ENCODE assay signal across 10 mouse cellular contexts in the genomic region with DNA sequence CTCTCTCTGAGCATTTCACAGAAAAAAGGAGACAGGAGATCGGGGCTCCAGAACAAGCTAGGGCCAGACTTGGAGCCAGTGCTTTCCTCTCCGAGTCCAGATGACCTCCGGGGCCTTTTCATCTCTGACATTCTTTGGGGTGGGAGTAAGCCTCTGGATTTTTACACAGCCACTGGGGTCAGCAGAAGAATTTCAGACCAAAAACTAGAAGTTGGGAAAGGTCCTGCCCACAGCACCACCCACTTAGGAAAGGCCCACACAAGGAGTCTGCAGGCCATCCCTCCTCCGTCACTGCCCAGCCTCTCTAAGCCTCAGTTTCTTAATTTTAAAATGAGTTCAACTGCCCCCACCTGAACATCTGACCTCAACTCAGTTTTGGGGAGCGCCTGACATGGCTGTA. TPM values are rescaled to one million over a fixed set of nuclear protein-coding genes. Genes with fewer than 3 reads are reported as not detected.
DNase-seq lines count a peak whose midpoint lies in the region; ATAC-seq and TF ChIP-seq lines count a peak whose summit lies in the region.
"Had no signal": no experiment of that assay in that cellular context is flagged by ENCODE, and none has a peak within 500 bp of the region (broad histone marks: within the 10 kb centered on the region; RNA-seq: fewer than 3 reads in every experiment).

No protein-coding gene starts in this region.

- H3K9me3 ChIP-seq in heart, postnatal 0 days (replicated peaks; ENCODE audit: control insufficient read depth, low read length) = no peaks in the 10 kb centered on the region
- H3K9me3 ChIP-seq in forebrain, embryonic 10.5 days = no peaks in the 10 kb centered on the region
- no peaks in the 10 kb centered on the region for H3K9me3 ChIP-seq in intestine, embryonic 15.5 days
- H3K9me3 ChIP-seq in midbrain, embryonic 13.5 days = no peaks in the 10 kb centered on the region

- H3K4me1 ChIP-seq in heart, postnatal 0 days (ENCODE audit: control insufficient read depth, insufficient read depth) = peaks cover 16% of the 10 kb centered on the region
- H3K4me1 ChIP-seq in forebrain, embryonic 10.5 days = peaks cover 79% of the 10 kb centered on the region
- H3K4me1 ChIP-seq in intestine, embryonic 15.5 days (replicated peaks) = peaks cover 33% of the 10 kb centered on the region
- H3K4me1 ChIP-seq in midbrain, embryonic 13.5 days (replicated peaks) = peaks cover 70% of the 10 kb centered on the region

- no peak overlapping the region for H3K9ac ChIP-seq in heart, postnatal 0 days (replicated peaks; ENCODE audit: low read depth, low read length)
- H3K9ac ChIP-seq in intestine, embryonic 15.5 days = no peak overlapping the region; the same call in 1 of the 2 replicates
- H3K9ac ChIP-seq in midbrain, embryonic 13.5 days (replicated peaks) = peak overlapping the region; percentile 97

- peak overlapping the region; percentile 98; the same call in 1 of the 2 replicates for H3K4me2 ChIP-seq in heart, postnatal 0 days (ENCODE audit: low read depth, low read length)
- peak overlapping the region; percentile 88 for H3K4me2 ChIP-seq in intestine, embryonic 15.5 days (replicated peaks)
- H3K4me2 ChIP-seq in midbrain, embryonic 13.5 days (replicated peaks) = peak overlapping the region; percentile 99

- no peaks in the 10 kb centered on the region for H3K27me3 ChIP-seq in heart, postnatal 0 days (ENCODE audit: control insufficient read depth, insufficient read depth, low read length)
- no peaks in the 10 kb centered on the region for H3K27me3 ChIP-seq in forebrain, embryonic 10.5 days (ENCODE audit: poor library complexity, severe bottlenecking)
- no peaks in the 10 kb centered on the region for H3K27me3 ChIP-seq in intestine, embryonic 15.5 days (replicated peaks)
- H3K27me3 ChIP-seq in midbrain, embryonic 13.5 days = no peaks in the 10 kb centered on the region

- no peak overlapping the region for H3K27ac ChIP-seq in heart, postnatal 0 days (ENCODE audit: low read depth)
- H3K27ac ChIP-seq in forebrain, embryonic 10.5 days = peak overlapping the region; percentile 99
- no peak overlapping the region for H3K27ac ChIP-seq in intestine, embryonic 15.5 days
- no peak overlapping the region for H3K27ac ChIP-seq in midbrain, embryonic 13.5 days

- 0 out of 2 replicates have a peak overlapping the region, but pooled peaks have one; percentile 69 for H3K4me3 ChIP-seq in heart, postnatal 0 days (ENCODE audit: low read depth, low read length)
- peak overlapping the region; percentile 80 for H3K4me3 ChIP-seq in forebrain, embryonic 10.5 days
- H3K4me3 ChIP-seq in intestine, embryonic 15.5 days (replicated peaks) = no peak overlapping the region
- H3K4me3 ChIP-seq in midbrain, embryonic 13.5 days (replicated peaks) = peak overlapping the region; percentile 89

- WGBS in heart, postnatal 0 days = 59% methylated on average over 5 of the region's 5 CpGs
- 70% methylated on average over 5 of the region's 5 CpGs for WGBS in forebrain, embryonic 10.5 days
- 53% methylated on average over 5 of the region's 5 CpGs for WGBS in intestine, embryonic 15.5 days
- WGBS in midbrain, embryonic 13.5 days = 56% methylated on average over 5 of the region's 5 CpGs

- ATAC-seq in heart, postnatal 0 days (ENCODE audit: insufficient read depth, low read depth) = no peak
- ATAC-seq in intestine, embryonic 15.5 days = no peak
- no peak for ATAC-seq in midbrain, embryonic 13.5 days

- intact Hi-C loops in heart, postnatal 36 days (cut with DNase I) = no loop called here

- H3K36me3 ChIP-seq in heart, postnatal 0 days (replicated peaks; ENCODE audit: control insufficient read depth, insufficient read depth, low read length) = no peaks in the 10 kb centered on the region
- peaks cover 36% of the 10 kb centered on the region for H3K36me3 ChIP-seq in forebrain, embryonic 10.5 days (replicated peaks)
- no peaks in the 10 kb centered on the region for H3K36me3 ChIP-seq in intestine, embryonic 15.5 days
- no peaks in the 10 kb centered on the region for H3K36me3 ChIP-seq in midbrain, embryonic 13.5 days

- TF ChIP-seq EP300 in heart, postnatal 0 days (IDR thresholded peaks at IDR 0.05; ENCODE audit: low read depth) = no peak

- TF ChIP-seq CTCF in heart, postnatal 0 days (IDR thresholded peaks at IDR 0.05; ENCODE audit: low read depth) = no peak

- no peak for DNase-seq in heart, postnatal 0 days (ENCODE audit: low spot score)
- no peak for DNase-seq in heart, postnatal 36 days
- no peak for DNase-seq in forebrain, embryonic 10.5 days (ENCODE audit: extremely low spot score, low spot score)
- DNase-seq in gastrocnemius, postnatal 25 days = no peak
- no peak for DNase-seq in spleen, adult 18-20 months
- DNase-seq in c-Kit-positive CD71-positive TER-119-positive erythroid progenitor cells, embryonic 14.5 days (ENCODE audit: low spot score) = no peak
- DNase-seq: right cerebral cortex, adult 18-20 months had no signal

RNA-seq across cellular contexts. Expression of a gene that starts 2.3 kb away (rescaled TPM):
- total RNA-seq in heart, postnatal 0 days (2014; rRNA removed; ENCODE audit: low replicate concordance) = 8.4 and 10.8 TPM in 2 replicates
- polyA plus RNA-seq in heart, postnatal 0 days (2015; fragmentation: Nextera tagmentation; extraction: Ambion mirVana) = 10.3 and 11.6 TPM in 2 replicates
- 10 to 100 TPM; 12.5 to 14.3 TPM for total RNA-seq in heart, postnatal 36 days (2021)
- polyA plus RNA-seq in forebrain, embryonic 10.5 days (2016; fragmentation: Nextera tagmentation; extraction: Ambion mirVana) = 37.1 and 37.3 TPM in 2 replicates
- polyA plus RNA-seq in intestine, embryonic 15.5 days (2015; fragmentation: Nextera tagmentation; extraction: Ambion mirVana) = 22.8 and 23.5 TPM in 2 replicates
- polyA plus RNA-seq in midbrain, embryonic 13.5 days (2015; fragmentation: Nextera tagmentation; extraction: Ambion mirVana) = 38.8 and 44.0 TPM in 2 replicates
- 10 to 100 TPM in 1 of 2 experiments, 1 to 10 TPM in 1; 9.9 to 10.5 TPM for total RNA-seq in gastrocnemius, postnatal 25 days (2021)

RNA-seq across cellular contexts. Expression of a gene that starts 48.4 kb away (rescaled TPM):
- not detected in 2 replicates for total RNA-seq in heart, postnatal 0 days (2014; rRNA removed; ENCODE audit: low replicate concordance)
- 0.03 TPM in 1 of 2 replicates, not detected in the other for polyA plus RNA-seq in heart, postnatal 0 days (2015; fragmentation: Nextera tagmentation; extraction: Ambion mirVana)
- under 1 TPM in 1 of 2 experiments, not detected in 1; 0.08 TPM for total RNA-seq in heart, postnatal 36 days (2021)
- 0.07 and 0.17 TPM in 2 replicates for polyA plus RNA-seq in forebrain, embryonic 10.5 days (2016; fragmentation: Nextera tagmentation; extraction: Ambion mirVana)
- 0.08 and 0.13 TPM in 2 replicates for polyA plus RNA-seq in intestine, embryonic 15.5 days (2015; fragmentation: Nextera tagmentation; extraction: Ambion mirVana)
- 0.23 and 0.58 TPM in 2 replicates for polyA plus RNA-seq in midbrain, embryonic 13.5 days (2015; fragmentation: Nextera tagmentation; extraction: Ambion mirVana)
- total RNA-seq in gastrocnemius, postnatal 25 days (2021) = under 1 TPM in 1 of 2 experiments, not detected in 1; 0.13 TPM
- polyA plus RNA-seq: erythroblast, embryonic 14.5 days had no signal
